Mouse (Mus musculus): ENCODE results near the gene Stambpl1. TPM values are rescaled to one million over a fixed set of nuclear protein-coding genes. Genes with fewer than 3 reads are reported as not detected.

Stambpl1 gene
- total RNA-seq, 2 experiments from 2014 or later: 7.5 to 8.3 TPM

DNA sequence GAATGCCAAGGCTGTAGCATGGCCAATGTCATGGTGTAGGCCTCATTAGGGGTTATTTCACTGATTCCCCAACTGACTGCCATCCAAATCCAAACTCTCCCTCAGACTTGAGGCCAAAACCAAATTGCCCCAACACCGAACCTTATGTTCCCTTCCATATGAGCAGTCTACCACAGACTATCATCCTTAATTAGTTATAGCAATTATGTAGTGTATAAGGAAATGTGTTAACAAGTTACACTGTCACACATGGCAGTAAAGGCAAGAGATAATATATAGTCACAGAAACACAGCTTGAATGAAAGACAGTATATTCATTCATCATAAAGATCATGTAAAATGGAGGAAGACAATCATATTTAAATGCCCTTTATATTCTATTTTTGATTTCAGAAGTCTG is 81.0 kb downstream of the Stambpl1 start:
- DNase-seq (ENCODE audit: low spot score in 2 of 2): no peak

DNA sequence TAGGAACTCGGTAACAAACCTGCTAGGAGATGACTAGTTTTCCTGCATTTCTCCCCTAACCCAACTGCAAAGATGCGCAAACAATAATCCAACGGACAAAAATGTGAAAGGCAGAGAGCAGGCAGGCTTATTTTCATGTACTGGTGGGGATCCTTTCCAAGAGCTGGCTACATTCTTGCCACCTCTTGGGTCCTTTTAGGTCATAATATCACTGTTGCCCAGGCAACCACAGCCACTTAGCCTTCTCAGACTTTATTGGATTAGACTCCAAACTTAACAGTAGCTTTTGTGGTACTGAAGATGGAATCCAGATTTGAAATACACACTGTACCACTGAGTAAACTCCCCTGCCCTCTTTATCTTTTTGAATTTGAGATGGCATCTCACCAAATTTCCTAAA is 86.0 kb downstream of the Stambpl1 start:
- DNase-seq (ENCODE audit: low spot score in 2 of 2): no peak

DNA sequence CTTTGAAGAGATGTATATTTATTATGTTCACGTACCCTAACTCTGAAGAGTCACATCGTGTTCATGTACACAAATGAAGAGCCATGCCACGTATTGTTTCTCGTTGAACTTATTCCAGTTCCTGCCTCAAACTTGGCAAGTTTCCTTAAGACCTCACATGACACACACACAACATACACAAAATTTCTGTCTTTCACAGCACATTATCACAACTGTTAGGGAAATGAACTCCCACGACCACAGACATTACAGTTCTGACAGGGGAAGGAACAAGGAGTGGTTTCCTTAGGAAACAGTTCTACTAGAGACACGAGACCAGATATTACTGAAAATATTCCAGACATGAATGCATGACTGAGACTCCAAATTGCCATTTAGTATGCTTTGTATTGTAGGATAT is 91.6 kb downstream of the Stambpl1 start:
- no peak for DNase-seq (ENCODE audit: low spot score in 2 of 2)

DNA sequence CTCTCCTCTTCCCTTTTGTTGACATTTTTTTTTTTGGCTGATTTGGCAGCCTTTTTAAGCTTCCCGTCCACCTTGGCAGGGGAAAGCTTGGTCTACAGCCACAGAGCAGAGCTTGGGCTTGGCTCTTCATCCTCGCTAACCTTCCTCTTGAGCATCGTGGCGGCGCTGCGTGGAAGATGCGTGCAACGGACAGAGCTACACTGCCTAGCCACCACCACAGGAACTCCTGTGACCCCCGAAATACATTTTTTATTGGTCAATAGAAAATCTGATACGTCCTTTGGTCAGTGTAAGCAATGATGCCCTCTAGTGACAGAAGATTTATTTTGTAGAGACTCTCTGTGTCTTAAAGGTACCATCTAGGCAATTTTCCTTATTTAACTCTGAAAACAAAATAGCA is 92.4 kb downstream of the Stambpl1 start:
- no peak for DNase-seq (ENCODE audit: low spot score in 2 of 2)

DNA sequence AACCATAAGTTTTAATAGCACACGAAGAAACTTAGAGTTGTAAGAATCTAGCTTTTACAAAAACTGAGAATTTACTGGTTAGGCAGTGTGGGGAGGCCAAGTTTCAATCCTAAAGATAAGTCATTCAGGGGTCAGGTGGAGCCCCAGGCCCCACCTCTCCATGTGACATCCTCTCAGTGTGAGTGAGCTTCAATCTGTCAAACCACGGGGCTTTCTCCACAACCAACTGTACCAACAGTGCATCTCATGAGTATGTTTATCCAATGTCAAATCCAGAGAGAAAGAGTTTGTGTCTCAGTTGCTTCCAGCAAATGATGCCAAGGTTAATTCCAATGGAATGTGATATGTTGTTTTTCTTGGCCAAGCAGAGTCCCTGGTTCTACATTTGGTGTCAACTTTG is 92.8 kb downstream of the Stambpl1 start:
- no peak for DNase-seq (ENCODE audit: low spot score in 2 of 2)

DNA sequence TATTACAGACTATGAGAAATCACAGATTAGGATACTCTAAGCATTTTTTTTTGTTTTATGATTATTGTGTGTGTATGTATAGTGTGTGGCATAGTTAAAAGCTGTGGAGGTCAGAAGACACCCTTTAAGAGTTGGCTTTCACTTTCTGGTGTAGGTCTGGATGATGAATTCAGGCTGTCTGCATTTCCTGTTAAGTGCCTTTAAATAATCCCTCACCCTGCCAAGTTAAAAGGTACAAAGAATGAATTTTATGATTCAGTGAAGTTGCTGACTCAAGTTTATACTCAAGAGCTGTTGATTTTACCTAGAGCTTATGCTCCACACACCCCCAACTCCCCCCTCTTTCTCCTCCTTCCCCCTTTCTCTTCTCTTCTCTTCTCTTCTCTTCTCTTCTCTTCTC is 95.2 kb downstream of the Stambpl1 start:
- DNase-seq (ENCODE audit: low spot score in 2 of 2): no peak

DNA sequence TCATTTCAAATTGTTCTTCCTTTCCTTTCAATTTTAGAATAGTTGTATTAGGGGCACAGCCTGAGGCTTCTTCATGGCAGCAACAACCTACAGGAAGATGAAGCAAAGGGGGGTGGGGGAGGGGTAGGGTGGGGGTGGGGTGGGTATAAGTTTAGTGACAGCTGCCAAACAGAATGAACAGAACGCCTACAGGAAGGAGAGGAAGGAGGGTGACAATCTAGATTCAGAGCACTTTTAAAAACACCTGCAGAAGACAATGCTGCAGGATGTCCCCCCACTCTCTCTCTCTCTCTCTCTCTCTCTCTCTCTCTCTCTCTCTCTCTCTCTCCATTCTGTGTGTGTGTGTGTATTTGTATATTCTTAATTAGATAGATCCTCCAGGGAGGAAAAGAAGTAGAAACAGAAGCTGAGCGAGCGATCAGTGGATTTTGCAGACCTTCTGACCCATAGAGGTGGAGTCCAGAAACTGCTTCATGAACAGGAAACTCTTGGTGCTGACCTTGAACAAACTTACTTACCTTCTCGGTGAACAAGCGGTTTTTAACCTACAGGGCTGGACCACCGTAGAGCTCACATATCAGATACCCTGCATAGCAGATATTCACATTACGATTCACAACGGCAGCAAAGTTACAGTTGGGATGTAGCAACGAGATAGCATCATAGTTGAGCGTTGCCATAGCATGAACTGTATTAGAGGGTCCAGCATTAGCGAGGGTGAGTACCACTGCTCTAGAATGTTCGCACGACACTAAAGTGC is 95.8 kb downstream of the Stambpl1 start:
- DNase-seq (ENCODE audit: low spot score in 2 of 2): no peak

DNA sequence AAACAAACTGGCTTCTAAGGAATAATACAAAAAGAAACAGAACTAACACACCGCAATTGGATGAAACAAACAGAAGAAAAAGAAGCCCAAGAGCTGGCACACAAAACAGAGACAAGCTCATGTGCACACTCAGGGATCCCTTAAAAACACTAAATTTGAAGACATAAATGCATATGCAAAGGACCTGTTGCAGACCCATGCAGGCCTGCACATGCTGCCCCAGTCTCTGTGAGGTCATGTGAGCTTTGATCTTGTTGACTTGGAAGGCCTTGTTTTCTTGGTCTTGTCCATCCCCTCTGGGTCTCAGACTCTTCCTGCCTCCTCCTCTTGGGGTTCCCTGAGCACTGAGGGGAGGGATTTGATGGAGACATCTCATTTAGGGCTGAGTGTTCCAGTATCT is 96.7 kb downstream of the Stambpl1 start:
- no peak for DNase-seq (ENCODE audit: low spot score in 2 of 2)

Other genes with a start within 250 kb of the Stambpl1 start
- gene Lipf, start 231.0 kb upstream of the Stambpl1 start, total RNA-seq (2021): not detected
- under 1 TPM; 0.36 to 0.56 TPM for gene Lipk, start 183.9 kb upstream of the Stambpl1 start, total RNA-seq (2021)
- not detected for gene Lipn, start 124.9 kb upstream of the Stambpl1 start, total RNA-seq (2021)
- gene Lipm, start 91.3 kb upstream of the Stambpl1 start, total RNA-seq (2021): under 1 TPM in 1 of 2 experiments, not detected in 1; 0.11 TPM
- gene Ankrd22, start 26.2 kb upstream of the Stambpl1 start, total RNA-seq (2021): under 1 TPM in 1 of 2 experiments, not detected in 1; 0.20 TPM
- gene Acta2, start 63.4 kb downstream of the Stambpl1 start, total RNA-seq (2021): 10 to 100 TPM; 53.5 to 73.3 TPM
- 1 to 10 TPM; 5.1 to 9.9 TPM for gene Fas, start 98.4 kb downstream of the Stambpl1 start, total RNA-seq (2021)